Comparison of ENCODE assay signal across 10 mouse cellular contexts in genomic region chr14:48073247-48074161, GRCm38 (mm10). TPM values are rescaled to one million over a fixed set of nuclear protein-coding genes. Genes with fewer than 3 reads are reported as not detected.
DNase-seq lines count a peak whose midpoint lies in the region; ATAC-seq lines count a peak whose summit lies in the region.
"Had no signal": no experiment of that assay in that cellular context is flagged by ENCODE, and none has a peak within 500 bp of the region (broad histone marks: within the 10 kb centered on the region; RNA-seq: fewer than 3 reads in every experiment).

No protein-coding gene starts in this region.

- no peaks in the 10 kb centered on the region for H3K9me3 ChIP-seq in forebrain, embryonic 10.5 days
- no peaks in the 10 kb centered on the region for H3K9me3 ChIP-seq in forebrain, embryonic 15.5 days
- H3K9me3 ChIP-seq in heart, embryonic 12.5 days (replicated peaks): no peaks in the 10 kb centered on the region
- H3K9me3 ChIP-seq: embryonic facial prominence, embryonic 15.5 days had no signal

- peak overlapping the region; percentile 81 for H3K27ac ChIP-seq in forebrain, embryonic 10.5 days
- no peak overlapping the region for H3K27ac ChIP-seq in forebrain, embryonic 15.5 days (replicated peaks)
- H3K27ac ChIP-seq in heart, embryonic 12.5 days (ENCODE audit: poor library complexity, severe bottlenecking): peak overlapping the region; percentile 65
- H3K27ac ChIP-seq: embryonic facial prominence, embryonic 15.5 days had no signal

- H3K4me3 ChIP-seq in forebrain, embryonic 10.5 days: no peak overlapping the region
- no peak overlapping the region for H3K4me3 ChIP-seq in forebrain, embryonic 15.5 days
- H3K4me3 ChIP-seq in heart, embryonic 12.5 days: no peak overlapping the region
- H3K4me3 ChIP-seq: embryonic facial prominence, embryonic 15.5 days had no signal

- H3K9ac ChIP-seq in forebrain, embryonic 15.5 days (replicated peaks): no peak overlapping the region
- H3K9ac ChIP-seq in heart, embryonic 12.5 days: 0 out of 2 replicates have a peak overlapping the region, but pooled peaks have one; percentile 25
- H3K9ac ChIP-seq: embryonic facial prominence, embryonic 15.5 days had no signal

- peaks cover 13% of the 10 kb centered on the region for H3K4me1 ChIP-seq in forebrain, embryonic 10.5 days
- 0 out of 2 replicates have a peak, but pooled peaks cover 5% of the 10 kb centered on the region for H3K4me1 ChIP-seq in forebrain, embryonic 15.5 days
- peaks cover 11% of the 10 kb centered on the region for H3K4me1 ChIP-seq in heart, embryonic 12.5 days (replicated peaks)
- H3K4me1 ChIP-seq: embryonic facial prominence, embryonic 15.5 days had no signal

- no peak overlapping the region for H3K4me2 ChIP-seq in forebrain, embryonic 15.5 days (replicated peaks)
- peak overlapping the region; percentile 54 for H3K4me2 ChIP-seq in heart, embryonic 12.5 days
- H3K4me2 ChIP-seq: embryonic facial prominence, embryonic 15.5 days had no signal

- ATAC-seq in forebrain, embryonic 15.5 days (replicated peaks): no peak
- ATAC-seq in heart, embryonic 12.5 days (ENCODE audit: insufficient number of reproducible peaks, low FRiP score): peak; percentile 92

- no peaks in the 10 kb centered on the region for H3K36me3 ChIP-seq in forebrain, embryonic 10.5 days (replicated peaks)
- no peaks in the 10 kb centered on the region for H3K36me3 ChIP-seq in forebrain, embryonic 15.5 days
- no peaks in the 10 kb centered on the region for H3K36me3 ChIP-seq in heart, embryonic 12.5 days
- H3K36me3 ChIP-seq: embryonic facial prominence, embryonic 15.5 days had no signal

- 48% methylated on average over 24 of the region's 24 CpGs for WGBS in forebrain, embryonic 10.5 days
- 48% methylated on average over 24 of the region's 24 CpGs for WGBS in forebrain, embryonic 15.5 days
- WGBS in heart, embryonic 12.5 days: 31% methylated on average over 24 of the region's 24 CpGs

- peak; percentile 63 for DNase-seq in forebrain, embryonic 10.5 days (ENCODE audit: extremely low spot score, low spot score)
- peak; percentile 92 for DNase-seq in fibroblast of lung, adult 2 months (ENCODE audit: low read depth)
- peak; percentile 54 to 69 for DNase-seq in left cerebral cortex, adult 18-20 months (ENCODE audit: low spot score in 2 of 2)
- peak; percentile 64 for DNase-seq in lung, postnatal 36 days
- peak; percentile 64 for DNase-seq in skeletal muscle tissue, adult 2 months (ENCODE audit: low read depth, low spot score)
- no peak for DNase-seq in spleen, adult 18-20 months

- no peaks in the 10 kb centered on the region for H3K27me3 ChIP-seq in forebrain, embryonic 10.5 days (ENCODE audit: poor library complexity, severe bottlenecking)
- H3K27me3 ChIP-seq in forebrain, embryonic 15.5 days: no peaks in the 10 kb centered on the region
- H3K27me3 ChIP-seq in heart, embryonic 12.5 days (replicated peaks): no peaks in the 10 kb centered on the region
- H3K27me3 ChIP-seq: CH12.LX; embryonic facial prominence, embryonic 15.5 days had no signal

RNA-seq across cellular contexts. Expression of gene Peli2, which starts 47.1 kb away (rescaled TPM):
- polyA plus RNA-seq in forebrain, embryonic 10.5 days (2016; fragmentation: Nextera tagmentation; extraction: Ambion mirVana): 5.7 and 6.8 TPM in 2 replicates
- 10.1 and 11.6 TPM in 2 replicates for polyA plus RNA-seq in forebrain, embryonic 15.5 days (2015; fragmentation: Nextera tagmentation; extraction: Ambion mirVana)
- 3.5 and 4.3 TPM in 2 replicates for polyA plus RNA-seq in heart, embryonic 12.5 days (2016; fragmentation: Nextera tagmentation; extraction: Ambion mirVana)
- total RNA-seq in left cerebral cortex, adult 18-20 months (2021): 10 to 100 TPM; 12.7 to 20.8 TPM
- total RNA-seq: CH12.LX had no signal

Comparison
In these comparisons a context has a peak if more than half of its experiments do, and no peak if none do; other contexts are left out.
1. DNase-seq: peak in forebrain, embryonic 10.5 days (single experiment), fibroblast of lung, adult 2 months (single experiment), left cerebral cortex, adult 18-20 months (2 of 2), lung, postnatal 36 days (single experiment) and skeletal muscle tissue, adult 2 months (single experiment); none in spleen, adult 18-20 months (0 of 2).